Mouse (Mus musculus) bone marrow, adult 2 months (tissue): ENCODE data around the gene Mgl2. TPM values are rescaled to one million over a fixed set of nuclear protein-coding genes. Genes with fewer than 3 reads are reported as not detected.
"Not testable (repeated sequence)": the region's sequence is repeated elsewhere in the genome, so short reads cannot be mapped to it uniquely, and the experiment has no call there.

Source experiments
- H3K27ac ChIP-seq: fragments of 200-500 bp; 2 replicates; pipeline ENCODE4 v1.5.1; 2012; ENCODE audit warnings: low read depth, mild to moderate bottlenecking, control low read depth, inconsistent platforms, low read length; ENCODE audit not compliant: control insufficient read depth, poor library complexity, insufficient read depth
- H3K4me1 ChIP-seq: fragments of 200-500 bp; 2 replicates; pipeline ENCODE4 v1.6.1; 2011; ENCODE audit warnings: low read length; ENCODE audit not compliant: control insufficient read depth, insufficient read depth
- H3K4me3 ChIP-seq: fragments of 200-500 bp; replicated peaks from 2 replicates; pipeline ENCODE3; 2011; ENCODE audit warnings: mild to moderate bottlenecking, low read depth, low read length, control low read depth; ENCODE audit not compliant: control insufficient read depth
- CTCF ChIP-seq: fragments of 200-500 bp; IDR thresholded peaks from 2 replicates; pipeline ENCODE4 v1.5.1; 2011; ENCODE audit warnings: low read length, control low read depth; ENCODE audit not compliant: control insufficient read depth, insufficient read depth
- POLR2A ChIP-seq: fragments of 200-500 bp; IDR thresholded peaks from 2 replicates; pipeline ENCODE4 v1.6.1; 2011; ENCODE audit warnings: low read depth, mild to moderate bottlenecking, control low read depth, low read length, borderline replicate concordance; ENCODE audit not compliant: control insufficient read depth
- WGBS: fragments of 180-500 bp; shearing (Covaris S2); methylation state at CpG from one replicate; pipeline ENCODE4 v1.1.7; 2018; 5-methylcytosine and 5-hydroxymethylcytosine counted together
- polyA plus RNA-seq: library from polyadenylated mRNA; stranded (reverse); fragments of >200 nt; gene quantifications from 2 replicates; pipeline ENCODE4 v1.2.4, GENCODE M21; 2011; ENCODE audit warnings: low replicate concordance; ENCODE audit not compliant: missing spikeins, insufficient read depth, insufficient read length

Gene Mgl2
- polyA plus RNA-seq, 1 experiment: 3.8 TPM

DNA sequence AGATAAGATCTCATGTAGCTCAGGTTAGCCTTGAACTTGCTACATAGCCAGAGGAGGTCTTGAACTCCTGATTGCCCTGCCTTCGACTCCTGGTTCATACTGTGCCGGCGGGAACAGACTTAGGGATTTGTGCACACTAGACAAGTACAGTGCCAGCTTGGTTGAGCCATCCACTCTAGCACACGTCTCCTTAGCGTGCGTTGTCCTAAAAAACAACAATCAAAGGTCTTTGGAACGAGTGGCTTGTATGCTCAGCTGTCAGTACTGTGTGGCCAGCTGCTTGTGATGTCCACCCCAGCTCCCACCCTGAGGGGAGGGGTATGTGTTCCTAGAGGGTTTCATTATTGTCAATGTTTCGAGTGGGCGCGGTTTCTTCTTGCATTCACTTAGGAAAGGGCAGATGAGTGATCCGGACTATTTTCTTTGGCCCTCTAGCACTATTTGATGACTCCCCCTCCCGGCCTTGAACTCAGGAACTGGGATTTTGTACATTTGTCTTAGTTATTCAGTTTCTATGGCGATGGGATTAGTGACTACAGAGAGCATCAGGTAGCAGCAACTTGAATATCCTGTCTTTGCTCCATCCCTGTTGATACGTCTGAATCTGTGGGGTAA lies 26.3 kb upstream of the Mgl2 start:
- 88% methylated on average over 14 of the region's 14 CpGs for WGBS
- no peak overlapping the region for H3K4me3 ChIP-seq
- H3K4me1 ChIP-seq: no peaks in the 10 kb centered on the region
- TF ChIP-seq POLR2A: no peak
- no peak for TF ChIP-seq CTCF
- H3K27ac ChIP-seq: no peak overlapping the region

GRCm38 (mm10) chr11:70107085-70107484 lies 23.0 kb upstream of the Mgl2 start:
- 76% methylated on average over 8 of the region's 8 CpGs for WGBS

GRCm38 (mm10) chr11:70110146-70110545 lies 20.0 kb upstream of the Mgl2 start:
- 60% methylated on average over 3 of the region's 3 CpGs for WGBS
- H3K4me1 ChIP-seq: no peaks in the 10 kb centered on the region; the same call in 1 of the 2 replicates
- H3K4me3 ChIP-seq: no peak overlapping the region
- H3K27ac ChIP-seq: no peak overlapping the region
- no peak for TF ChIP-seq POLR2A
- TF ChIP-seq CTCF: peak; percentile 87

More at GRCm38 (mm10) chr11:70107085-70107484, 23.0 kb upstream of the Mgl2 start:
- TF ChIP-seq CTCF: no peak
- no peak for TF ChIP-seq POLR2A
- H3K4me1 ChIP-seq: no peaks in the 10 kb centered on the region
- H3K4me3 ChIP-seq: no peak overlapping the region
- H3K27ac ChIP-seq: no peak overlapping the region

DNA sequence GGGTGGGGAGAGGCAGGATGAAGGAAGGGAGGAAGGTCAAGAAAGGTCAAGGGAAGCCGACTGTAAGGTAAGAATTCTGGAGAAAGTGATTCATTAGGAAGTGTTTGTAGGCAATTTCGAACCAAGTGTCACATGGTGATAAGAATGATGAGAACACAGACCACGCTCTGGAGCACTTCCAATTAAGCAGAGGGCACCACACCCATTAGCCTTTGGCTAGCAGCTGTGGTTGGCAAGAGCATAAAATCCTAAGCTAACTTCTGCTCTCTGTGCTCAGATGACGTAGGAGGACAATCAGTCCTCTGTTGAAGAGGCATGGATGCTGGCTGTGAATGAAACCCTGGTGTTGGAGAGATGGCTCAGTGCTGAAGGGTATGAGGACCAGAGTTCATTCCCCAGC lies 15.6 kb upstream of the Mgl2 start:
- Histone ChIP-seq H3K4me3 (no peak overlapping the region), H3K4me1 (no peaks in the 10 kb centered on the region; the same call in 1 of the 2 replicates), H3K27ac (no peak overlapping the region)
- WGBS: 20% methylated on average over 4 of the region's 4 CpGs
- TF ChIP-seq CTCF (no peak), POLR2A (no peak)

GRCm38 (mm10) chr11:70115901-70116300 lies 14.2 kb upstream of the Mgl2 start:
- H3K4me1 ChIP-seq: no peaks in the 10 kb centered on the region; the same call in 1 of the 2 replicates
- WGBS: 90% methylated on average over 3 of the region's 3 CpGs

GRCm38 (mm10) chr11:70135001-70135400 lies 4.9 kb downstream of the Mgl2 start:
- not testable (repeated sequence) for H3K4me3 ChIP-seq, H3K4me1 ChIP-seq, H3K27ac ChIP-seq
- WGBS: 60% methylated on average over 3 of the region's 3 CpGs

More at GRCm38 (mm10) chr11:70115901-70116300, 14.2 kb upstream of the Mgl2 start:
- TF ChIP-seq POLR2A (no peak), CTCF (no peak)
- Histone ChIP-seq H3K27ac (no peak overlapping the region), H3K4me3 (no peak overlapping the region)

DNA sequence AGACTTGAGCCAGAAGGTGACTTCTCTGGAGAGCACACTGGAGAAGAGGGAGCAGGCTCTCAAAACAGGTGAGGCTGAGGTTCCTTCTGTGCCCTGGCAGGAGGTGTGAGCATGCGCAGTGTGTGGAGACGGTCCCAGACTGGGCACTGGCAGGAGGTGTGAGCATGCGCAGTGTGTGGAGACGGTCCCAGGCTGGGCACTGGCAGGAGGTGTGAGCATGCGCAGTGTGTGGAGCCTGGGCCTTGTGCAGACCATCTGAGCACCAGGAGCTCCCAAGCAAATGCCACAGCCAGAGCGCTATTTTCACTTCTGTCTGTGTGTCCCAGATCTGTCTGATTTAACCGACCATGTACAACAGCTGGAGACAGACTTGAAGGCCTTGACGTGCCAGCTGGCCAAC lies 5.8 kb downstream of the Mgl2 start:
- 77% methylated on average over 8 of the region's 8 CpGs for WGBS

GRCm38 (mm10) chr11:70139171-70139570 lies 9.0 kb downstream of the Mgl2 start:
- WGBS: 87% methylated on average over 10 of the region's 10 CpGs
- TF ChIP-seq CTCF (no peak), POLR2A (no peak)
- no peak overlapping the region for H3K4me3 ChIP-seq

More for the DNA sequence above, 5.8 kb downstream of the Mgl2 start:
- H3K4me1 ChIP-seq, H3K27ac ChIP-seq, H3K4me3 ChIP-seq: not testable (repeated sequence)

GRCm38 (mm10) chr11:70151072-70151471 lies 20.9 kb downstream of the Mgl2 start:
- Histone ChIP-seq H3K4me1 (no peaks in the 10 kb centered on the region), H3K27ac (no peak overlapping the region), H3K4me3 (no peak overlapping the region)
- 71% methylated on average over 3 of the region's 3 CpGs for WGBS
- TF ChIP-seq CTCF (no peak), POLR2A (no peak)

More at GRCm38 (mm10) chr11:70139171-70139570, 9.0 kb downstream of the Mgl2 start:
- H3K4me1 ChIP-seq: peaks cover 5% of the 10 kb centered on the region
- H3K27ac ChIP-seq: no peak overlapping the region

GRCm38 (mm10) chr11:70155897-70156296 lies 25.8 kb downstream of the Mgl2 start, which contains the start of gene Clec10a:
Gene Clec10a, plus strand, starts transcription at chr11:70156197.
- H3K27ac ChIP-seq, H3K4me3 ChIP-seq, H3K4me1 ChIP-seq: not testable (repeated sequence)
- no CpG with 5 or more reads among the region's 5 CpGs for WGBS
